ENCODE assay signal across 7 mouse cellular contexts in the genomic region with DNA sequence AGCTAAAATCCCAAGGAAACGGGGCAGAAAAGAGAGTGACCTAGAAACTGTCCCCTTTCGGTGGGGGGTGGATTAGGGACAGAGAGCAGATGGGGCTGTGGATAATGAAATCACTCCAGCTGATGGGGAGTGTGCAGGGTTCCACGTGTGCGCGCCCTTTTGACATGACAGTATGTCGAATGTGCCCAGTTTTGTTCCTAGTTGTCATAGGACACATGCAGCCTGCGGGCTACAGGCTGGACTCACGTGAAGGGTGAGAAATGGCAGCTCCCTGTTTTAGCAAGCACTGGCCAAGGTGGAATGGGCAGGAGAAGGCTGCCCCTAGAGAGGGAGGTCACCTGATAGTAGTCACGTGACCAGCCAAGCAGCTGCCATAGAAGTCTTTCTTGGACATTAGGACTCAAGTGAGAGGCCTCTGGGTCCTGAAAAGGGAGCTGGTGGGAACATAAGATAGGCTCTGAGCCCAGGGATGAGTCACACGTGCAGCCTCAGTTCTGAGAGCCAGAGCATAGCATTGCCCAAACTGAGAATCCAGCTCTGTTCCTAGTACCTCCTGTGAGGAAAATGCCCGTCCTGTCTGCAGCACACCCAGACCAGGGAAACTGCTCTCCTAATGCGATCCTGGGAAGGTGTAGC.
DNase-seq lines count a peak whose midpoint lies in the region; ATAC-seq lines count a peak whose summit lies in the region.

No protein-coding gene starts in this region.

- H3K27ac ChIP-seq in heart, embryonic 12.5 days (ENCODE audit: poor library complexity, severe bottlenecking): no peak overlapping the region

- H3K9me3 ChIP-seq in megakaryocyte, embryonic 14.5 days: no peaks in the 10 kb centered on the region
- H3K9me3 ChIP-seq in heart, embryonic 12.5 days (replicated peaks): no peaks in the 10 kb centered on the region

- peaks cover 100% of the 10 kb centered on the region for H3K36me3 ChIP-seq in megakaryocyte, embryonic 14.5 days (replicated peaks; ENCODE audit: low read length)
- no peaks in the 10 kb centered on the region for H3K36me3 ChIP-seq in heart, embryonic 12.5 days

- WGBS in heart, embryonic 12.5 days: 50% methylated on average over 12 of the region's 12 CpGs

- intact Hi-C loops in left cerebral cortex, postnatal 4 days (cut with DNase I): no loop called here

- no peak for ATAC-seq in megakaryocyte, adult 5-6 weeks (ENCODE audit: poor library complexity, severe bottlenecking)
- ATAC-seq in heart, embryonic 12.5 days (ENCODE audit: insufficient number of reproducible peaks, low FRiP score): peak; percentile 42; the same call in 1 of the 2 replicates
- no peak for ATAC-seq in activated CD4-positive, CD25-positive, alpha-beta regulatory T cell, adult 4 months

- H3K4me1 ChIP-seq in megakaryocyte, embryonic 14.5 days: peaks cover 99% of the 10 kb centered on the region
- peaks cover 18% of the 10 kb centered on the region for H3K4me1 ChIP-seq in heart, embryonic 12.5 days (replicated peaks)

- peak overlapping the region; percentile 11 for H3K4me3 ChIP-seq in megakaryocyte, embryonic 14.5 days (replicated peaks)
- no peak overlapping the region for H3K4me3 ChIP-seq in heart, embryonic 12.5 days

- no peak overlapping the region for H3K9ac ChIP-seq in heart, embryonic 12.5 days

- peak; percentile 90 for DNase-seq in brain, adult 2 months (ENCODE audit: low read depth, low spot score)
- DNase-seq in left cerebral cortex, postnatal 4 days: peak; percentile 9
- peak; percentile 46 for DNase-seq in telencephalon, adult 2 months (ENCODE audit: low read depth, low spot score)

- no peak overlapping the region for H3K4me2 ChIP-seq in heart, embryonic 12.5 days

- H3K27me3 ChIP-seq in megakaryocyte, embryonic 14.5 days (replicated peaks): no peaks in the 10 kb centered on the region
- no peaks in the 10 kb centered on the region for H3K27me3 ChIP-seq in heart, embryonic 12.5 days (replicated peaks)

Comparison
In these comparisons a context has a peak if more than half of its experiments do, and no peak if none do; other contexts are left out.
1. DNase-seq: peak in every context shown above with its lines; median percentile 90 in brain, adult 2 months; 46 in telencephalon, adult 2 months; 9 in left cerebral cortex, postnatal 4 days.